Mouse (Mus musculus) urinary bladder, postnatal 4 days (tissue): ENCODE measurements around the gene Abcg4.
"Not testable (repeated sequence)": the region's sequence is repeated elsewhere in the genome, so short reads cannot be mapped to it uniquely, and the experiment has no call there.

ENCODE experiments used
- DNase-seq, 2 experiments: peaks; one replicate each; pipeline ENCODE4 v3.0.0; 2021 to 2022; ENCODE audit warnings: low spot score in 2 of 2

The Abcg4 gene

GRCm38 (mm10) chr9:44319887-44320798 lies 31.7 kb upstream of the Abcg4 start, which contains the start of gene C2cd2l:
Gene C2cd2l, minus strand, starts transcription at chr9:44320285.
- peak; percentile 85 to 87 for DNase-seq

GRCm38 (mm10) chr9:44319105-44319886 lies 30.9 kb upstream of the Abcg4 start:
- no peak for DNase-seq

GRCm38 (mm10) chr9:44318826-44319095 lies 30.3 kb upstream of the Abcg4 start:
- no peak for DNase-seq

- DNase-seq, result no peak
Measured at GRCm38 (mm10) chr9:44318076-44318825, 29.8 kb upstream of the Abcg4 start.

- DNase-seq, result no peak
Measured at GRCm38 (mm10) chr9:44317452-44317851, 29.0 kb upstream of the Abcg4 start.

- DNase-seq, result no peak
Measured at GRCm38 (mm10) chr9:44314910-44315309, 26.5 kb upstream of the Abcg4 start.

- no peak for DNase-seq
Measured at GRCm38 (mm10) chr9:44314257-44314547, 25.8 kb upstream of the Abcg4 start.

- no peak for DNase-seq
Measured at GRCm38 (mm10) chr9:44313476-44314256, 25.3 kb upstream of the Abcg4 start.

- no peak for DNase-seq
Measured at GRCm38 (mm10) chr9:44311136-44312134, 23.0 kb upstream of the Abcg4 start.

GRCm38 (mm10) chr9:44310750-44311135 lies 22.3 kb upstream of the Abcg4 start:
- no peak for DNase-seq

GRCm38 (mm10) chr9:44309756-44310155 lies 21.3 kb upstream of the Abcg4 start:
- no peak for DNase-seq

GRCm38 (mm10) chr9:44307248-44307647 lies 18.8 kb upstream of the Abcg4 start:
- no peak for DNase-seq

GRCm38 (mm10) chr9:44306532-44306931 lies 18.1 kb upstream of the Abcg4 start:
- DNase-seq, result no peak

GRCm38 (mm10) chr9:44305466-44306079 lies 17.2 kb upstream of the Abcg4 start, which contains the start of gene Hinfp:
Gene Hinfp, minus strand, starts transcription at chr9:44305671.
- DNase-seq, result peak; percentile 98 to 99

- DNase-seq, result not testable (repeated sequence)
Measured at GRCm38 (mm10) chr9:44300001-44300400, 11.6 kb upstream of the Abcg4 start.

- no peak for DNase-seq
Measured at GRCm38 (mm10) chr9:44292490-44292889, 4.1 kb upstream of the Abcg4 start.

GRCm38 (mm10) chr9:44288959-44289291 lies 510 bp upstream of the Abcg4 start:
- no peak for DNase-seq

- no peak for DNase-seq
Measured at GRCm38 (mm10) chr9:44287401-44288075, 877 bp downstream of the Abcg4 start.

GRCm38 (mm10) chr9:44287003-44287400 lies 1.4 kb downstream of the Abcg4 start:
- DNase-seq, result no peak
